ENCODE assay signal across 9 mouse cellular contexts in genomic region chr14:75457221-75457600, GRCm38 (mm10). TPM values are rescaled to one million over a fixed set of nuclear protein-coding genes. Genes with fewer than 3 reads are reported as not detected.
DNase-seq lines count a peak whose midpoint lies in the region; ATAC-seq and TF ChIP-seq lines count a peak whose summit lies in the region.
"Had no signal": no experiment of that assay in that cellular context is flagged by ENCODE, and none has a peak within 500 bp of the region (broad histone marks: within the 10 kb centered on the region; RNA-seq: fewer than 3 reads in every experiment).

No protein-coding gene starts in this region.

- H3K9me3 ChIP-seq in heart, postnatal 0 days (replicated peaks; ENCODE audit: control insufficient read depth, low read length) = no peaks in the 10 kb centered on the region
- H3K9me3 ChIP-seq in CH12.LX (replicated peaks; ENCODE audit: low read length) = peaks cover 2% of the 10 kb centered on the region
- no peaks in the 10 kb centered on the region for H3K9me3 ChIP-seq in forebrain, embryonic 10.5 days
- H3K9me3 ChIP-seq in liver, embryonic 12.5 days (replicated peaks) = no peaks in the 10 kb centered on the region
- H3K9me3 ChIP-seq: G1E had no signal

- TF ChIP-seq CTCF in heart, postnatal 0 days (IDR thresholded peaks at IDR 0.05; ENCODE audit: low read depth) = no peak
- no peak for TF ChIP-seq CTCF in CH12.LX (conservative IDR thresholded peaks at IDR 0.05 in 1 of 2, IDR thresholded peaks at IDR 0.05 in 1 of 2; ENCODE audit: low read depth in 2 of 2, low read length in 2 of 2)

- H3K4me2 ChIP-seq in heart, postnatal 0 days (ENCODE audit: low read depth, low read length) = peak overlapping the region; percentile 55
- peak overlapping the region; percentile 58 for H3K4me2 ChIP-seq in CH12.LX (ENCODE audit: insufficient read depth, low read depth, poor library complexity, severe bottlenecking)
- peak overlapping the region; percentile 46 for H3K4me2 ChIP-seq in liver, embryonic 12.5 days

- in situ Hi-C loops in CH12.LX (cut with MboI; ENCODE audit: low pct_ligation_motif_present, low pct_unique_long_range_greater_than_20kb, low sequenced_read_pairs) = no loop called here

- H3K27me3 ChIP-seq in heart, postnatal 0 days (ENCODE audit: control insufficient read depth, insufficient read depth, low read length) = peaks cover 32% of the 10 kb centered on the region
- H3K27me3 ChIP-seq in CH12.LX (replicated peaks) = peaks cover 5% of the 10 kb centered on the region
- peaks cover 49% of the 10 kb centered on the region for H3K27me3 ChIP-seq in forebrain, embryonic 10.5 days (ENCODE audit: poor library complexity, severe bottlenecking)
- peaks cover 53% of the 10 kb centered on the region for H3K27me3 ChIP-seq in liver, embryonic 12.5 days (replicated peaks)

- no peak for DNase-seq in heart, postnatal 0 days (ENCODE audit: low spot score)
- DNase-seq in heart, adult 9 months (ENCODE audit: low spot score in 2 of 2) = no peak
- DNase-seq in CH12.LX (ENCODE audit: extremely low read depth) = no peak
- DNase-seq in forebrain, embryonic 10.5 days (ENCODE audit: extremely low spot score, low spot score) = peak; percentile 35
- DNase-seq in ovary, postnatal 14 days (ENCODE audit: low spot score) = no peak
- no peak for DNase-seq in adrenal gland, postnatal 25 days

- no peak for TF ChIP-seq POLR2A in CH12.LX (IDR thresholded peaks at IDR 0.05; ENCODE audit: low read depth, low read length)

- no peak for TF ChIP-seq RAD21 in CH12.LX (IDR thresholded peaks at IDR 0.05; ENCODE audit: low read depth, low read length)

- no peak overlapping the region for H3K27ac ChIP-seq in heart, postnatal 0 days (ENCODE audit: low read depth)
- H3K27ac ChIP-seq in CH12.LX (ENCODE audit: insufficient read depth, low read depth) = no peak overlapping the region
- peak overlapping the region; percentile 79 for H3K27ac ChIP-seq in forebrain, embryonic 10.5 days
- no peak overlapping the region for H3K27ac ChIP-seq in liver, embryonic 12.5 days

- peak overlapping the region; percentile 13 for H3K4me3 ChIP-seq in heart, postnatal 0 days (ENCODE audit: low read depth, low read length)
- peak overlapping the region in 1 of 3 experiments; percentile 56 for H3K4me3 ChIP-seq in CH12.LX (replicated peaks in 1 of 3; ENCODE audit: low read depth in 2 of 3, low read length in 2 of 3, poor library complexity in 1 of 3)
- peak overlapping the region; percentile 59 for H3K4me3 ChIP-seq in forebrain, embryonic 10.5 days
- H3K4me3 ChIP-seq in liver, embryonic 12.5 days = peak overlapping the region; percentile 26

- dilution Hi-C loops in CH12.LX (cut with MboI; ENCODE audit: extremely low pct_ligation_motif_present, extremely low pct_unique_long_range_greater_than_20kb, low sequenced_read_pairs) = no loop called here

- TF ChIP-seq EP300 in heart, postnatal 0 days (IDR thresholded peaks at IDR 0.05; ENCODE audit: low read depth) = no peak
- no peak for TF ChIP-seq EP300 in CH12.LX (IDR thresholded peaks at IDR 0.05; ENCODE audit: low read length)

- H3K36me3 ChIP-seq in heart, postnatal 0 days (replicated peaks; ENCODE audit: control insufficient read depth, insufficient read depth, low read length) = no peaks in the 10 kb centered on the region
- H3K36me3 ChIP-seq in CH12.LX (replicated peaks in 1 of 2; ENCODE audit: control insufficient read depth in 1 of 2, insufficient read depth in 1 of 2, low read length in 1 of 2) = no peaks in the 10 kb centered on the region
- no peaks in the 10 kb centered on the region for H3K36me3 ChIP-seq in forebrain, embryonic 10.5 days (replicated peaks)
- H3K36me3 ChIP-seq in liver, embryonic 12.5 days = no peaks in the 10 kb centered on the region
- H3K36me3 ChIP-seq: G1E had no signal

- H3K79me2 ChIP-seq in CH12.LX (replicated peaks; ENCODE audit: control insufficient read depth, extremely low read depth, insufficient read depth, poor library complexity, severe bottlenecking) = no peaks in the 10 kb centered on the region

- H3K4me1 ChIP-seq in heart, postnatal 0 days (ENCODE audit: control insufficient read depth, insufficient read depth) = no peaks in the 10 kb centered on the region
- peaks cover 2 to 18% of the 10 kb centered on the region in 2 experiments; a peak in 3 of 4 replicates for H3K4me1 ChIP-seq in CH12.LX (ENCODE audit: control insufficient read depth in 1 of 2, insufficient read depth in 2 of 2)
- H3K4me1 ChIP-seq in forebrain, embryonic 10.5 days = peaks cover 72% of the 10 kb centered on the region
- H3K4me1 ChIP-seq in liver, embryonic 12.5 days = peaks cover 6% of the 10 kb centered on the region

- ATAC-seq in heart, postnatal 0 days (ENCODE audit: insufficient read depth, low read depth) = no peak
- ATAC-seq in liver, embryonic 12.5 days = no peak
- ATAC-seq in erythroid progenitor cell, adult 5-6 weeks (replicated peaks; ENCODE audit: low FRiP score, poor library complexity, severe bottlenecking) = no peak

- no peak overlapping the region for H3K9ac ChIP-seq in heart, postnatal 0 days (replicated peaks; ENCODE audit: low read depth, low read length)
- H3K9ac ChIP-seq in CH12.LX (ENCODE audit: insufficient read depth, low read depth) = no peak overlapping the region
- no peak overlapping the region for H3K9ac ChIP-seq in liver, embryonic 12.5 days

- WGBS in heart, postnatal 0 days = 23% methylated on average over 8 of the region's 8 CpGs
- 28% methylated on average over 8 of the region's 8 CpGs for WGBS in forebrain, embryonic 10.5 days
- WGBS in liver, embryonic 12.5 days (ENCODE audit: insufficient replicate concordance) = 45% methylated on average over 8 of the region's 8 CpGs

TF ChIP-seq in CH12.LX, 34 proteins besides CTCF, POLR2A, EP300 and RAD21:
- TF ChIP-seq MXI1 (IDR thresholded peaks at IDR 0.05; ENCODE audit: low read depth, low read length) (no peak), MYC (IDR thresholded peaks at IDR 0.05; ENCODE audit: low read depth, low read length) (no peak), TBP (conservative IDR thresholded peaks at IDR 0.05; ENCODE audit: low read depth, low read length) (no peak), MAX (IDR thresholded peaks at IDR 0.05; ENCODE audit: low read length) (no peak), CHD1 (IDR thresholded peaks at IDR 0.05; ENCODE audit: low read depth, low read length) (no peak), TCF12 (IDR thresholded peaks at IDR 0.05; ENCODE audit: low read depth, low read length) (no peak), ELF1 (IDR thresholded peaks at IDR 0.05; ENCODE audit: low read depth, low read length) (no peak)

RNA-seq across cellular contexts. Expression of gene Siah3, which starts 1.4 kb away (rescaled TPM):
- total RNA-seq in heart, postnatal 0 days (2014; rRNA removed; ENCODE audit: low replicate concordance) = not detected in 2 replicates
- polyA plus RNA-seq in heart, postnatal 0 days (2015; fragmentation: Nextera tagmentation; extraction: Ambion mirVana) = not detected in 2 replicates
- total RNA-seq in CH12.LX (2012; rRNA removed) = not detected in 2 replicates
- total RNA-seq in CH12.LX (2014; rRNA removed) = not detected in 2 replicates
- polyA plus RNA-seq in CH12.LX (2012; ENCODE audit: insufficient read length, low read depth) = not detected in 2 replicates
- polyA plus RNA-seq in forebrain, embryonic 10.5 days (2016; fragmentation: Nextera tagmentation; extraction: Ambion mirVana) = 0.48 and 0.63 TPM in 2 replicates
- 0.11 and 0.17 TPM in 2 replicates for polyA plus RNA-seq in liver, embryonic 12.5 days (2016; fragmentation: Nextera tagmentation; extraction: Ambion mirVana)
- 0.33 and 0.46 TPM in 2 replicates for total RNA-seq in adrenal gland, postnatal 25 days (2021)
- not detected in 2 replicates for total RNA-seq in erythroid progenitor cell, adult 5-6 weeks (2015; ENCODE audit: low replicate concordance)
- not detected in 2 replicates for total RNA-seq in erythroid progenitor cell, adult 5-6 weeks (2017; ENCODE audit: low replicate concordance)
- polyA plus RNA-seq: G1E had no signal
